Mouse (Mus musculus): ENCODE results near the gene Gatm. TPM values are rescaled to one million over a fixed set of nuclear protein-coding genes. Genes with fewer than 3 reads are reported as not detected.

Gene Gatm
- 10 to 100 TPM in 1 of 4 experiments, 1 to 10 TPM in 3; 5.3 to 10.8 (median 7.5) TPM for total RNA-seq (2022)

DNA sequence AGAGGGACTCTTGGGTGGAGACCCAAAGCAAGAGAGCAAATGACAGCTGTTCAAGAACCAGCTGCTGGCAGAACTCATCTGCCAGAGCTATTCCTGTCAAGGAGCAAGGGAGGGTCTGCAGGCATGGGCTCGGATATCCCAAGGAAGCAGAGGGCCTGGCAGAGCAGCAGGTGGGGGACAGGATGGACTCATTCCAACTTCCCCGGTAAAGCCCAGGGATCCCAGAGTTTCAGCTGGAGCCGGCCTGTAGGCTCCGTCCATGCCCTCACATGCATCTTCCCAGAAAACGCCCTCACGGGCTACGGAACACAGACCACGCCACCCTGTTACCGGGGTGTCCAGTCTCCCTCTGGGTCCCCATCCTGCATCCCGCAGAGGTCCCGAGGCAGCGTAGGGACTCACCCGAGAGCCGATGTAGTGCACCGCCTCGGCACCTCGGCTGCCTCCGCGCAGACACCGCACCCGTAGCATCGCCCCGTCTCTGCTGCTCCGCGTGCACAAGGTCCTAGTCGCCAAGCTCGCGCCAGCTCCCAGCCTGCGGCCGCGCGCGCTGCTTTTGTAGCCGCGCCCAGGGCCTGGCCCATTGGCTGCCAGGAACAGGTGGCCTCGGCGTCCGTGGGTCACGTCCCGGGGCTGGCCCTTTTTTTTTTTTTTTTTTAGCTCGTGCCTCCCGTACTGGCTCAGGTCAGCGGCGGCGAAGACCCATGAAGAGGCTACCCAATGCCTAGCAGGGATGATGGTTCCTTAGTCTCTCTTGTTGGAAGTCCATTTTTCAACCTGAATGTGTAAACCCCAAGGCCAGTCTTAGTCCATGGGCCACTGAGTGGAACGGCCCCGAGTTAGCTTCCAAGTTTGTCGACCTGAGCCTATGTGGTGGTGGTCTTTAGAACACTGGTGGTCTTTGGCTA, at the start of gene Gatm:
Gene Gatm, minus strand, starts transcription at position 558 of the 908 bp plus-strand sequence.
- DNase-seq: peak; percentile 31

DNA sequence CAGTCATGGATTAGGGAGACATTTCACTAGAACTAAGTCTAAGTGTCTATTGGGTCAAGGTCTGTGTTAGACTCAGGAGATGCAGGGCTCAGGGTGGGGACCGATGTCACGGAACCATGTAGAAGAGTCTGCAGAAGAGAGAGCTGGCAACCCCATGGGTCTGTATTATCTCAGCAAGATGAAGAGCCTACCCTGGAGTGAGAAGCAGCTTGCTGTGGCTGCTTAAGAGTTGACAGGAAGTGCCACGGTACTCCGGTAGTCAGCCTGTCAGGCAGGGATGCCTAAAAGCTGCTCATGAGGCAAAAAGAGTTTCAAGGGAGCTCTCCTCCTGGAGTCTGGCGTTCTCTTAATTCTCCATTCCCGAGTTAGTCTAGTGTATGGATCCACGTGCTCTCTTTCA, 48.7 kb upstream of the Gatm start:
- no peak for DNase-seq

DNA sequence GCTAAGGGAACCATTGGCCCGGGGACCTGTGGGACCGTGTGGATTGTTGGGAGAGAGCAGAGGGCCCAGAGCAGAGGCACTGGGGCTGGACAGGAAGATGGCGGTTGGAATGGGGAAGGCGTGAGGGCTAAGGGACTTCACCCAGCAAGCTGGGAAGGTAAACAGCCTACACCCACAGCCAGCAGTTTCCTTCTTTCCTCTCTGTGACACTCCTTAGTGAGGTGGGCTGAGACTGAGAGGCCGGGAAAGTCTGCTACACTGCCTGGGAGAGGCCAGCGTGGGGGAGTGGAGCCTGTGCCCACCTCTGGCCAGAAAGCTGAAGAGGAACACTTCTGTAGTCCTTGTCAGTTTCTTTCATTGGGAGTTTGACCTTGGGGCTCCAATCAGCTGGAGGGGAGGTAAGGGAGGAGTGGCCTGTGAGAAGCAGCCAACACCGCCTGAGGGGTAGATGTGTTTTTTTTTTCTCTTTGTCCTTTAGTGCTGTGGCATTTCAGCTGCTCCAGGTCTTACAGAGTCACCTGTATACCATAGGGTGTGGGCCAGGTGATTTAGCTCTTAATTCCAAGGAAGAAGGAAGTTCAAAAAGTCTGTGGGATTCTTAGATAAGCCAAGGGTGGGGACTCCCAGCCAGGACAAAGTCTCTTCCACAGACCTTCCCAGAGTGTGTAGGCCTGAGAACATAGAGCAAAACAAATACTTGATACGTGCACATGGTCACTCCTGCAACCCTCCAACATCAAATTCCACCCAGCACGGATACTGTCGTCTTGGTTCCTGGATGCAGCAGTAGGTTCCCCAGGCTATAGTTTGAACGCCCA, 46.8 kb upstream of the Gatm start:
- DNase-seq: no peak

DNA sequence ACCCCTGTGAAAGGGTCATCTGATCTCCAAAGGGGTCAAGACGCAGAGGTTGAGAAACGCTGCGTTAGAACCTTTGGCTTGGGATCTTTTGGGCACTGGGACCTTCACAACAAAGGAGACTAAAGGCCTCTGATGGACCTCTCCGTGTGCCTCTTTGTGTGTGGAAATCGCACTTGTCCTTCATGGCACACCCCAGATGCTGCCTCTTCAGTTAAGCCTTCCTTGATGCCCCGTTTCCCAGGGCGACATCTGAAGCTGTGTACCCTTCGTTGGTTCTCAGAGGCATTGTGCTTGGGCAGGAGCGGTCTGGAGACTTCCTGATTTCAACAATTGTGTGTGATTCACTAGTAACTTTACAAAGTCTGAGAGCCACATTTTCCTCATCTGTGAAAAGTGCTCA, 45.7 kb upstream of the Gatm start:
- no peak for DNase-seq

DNA sequence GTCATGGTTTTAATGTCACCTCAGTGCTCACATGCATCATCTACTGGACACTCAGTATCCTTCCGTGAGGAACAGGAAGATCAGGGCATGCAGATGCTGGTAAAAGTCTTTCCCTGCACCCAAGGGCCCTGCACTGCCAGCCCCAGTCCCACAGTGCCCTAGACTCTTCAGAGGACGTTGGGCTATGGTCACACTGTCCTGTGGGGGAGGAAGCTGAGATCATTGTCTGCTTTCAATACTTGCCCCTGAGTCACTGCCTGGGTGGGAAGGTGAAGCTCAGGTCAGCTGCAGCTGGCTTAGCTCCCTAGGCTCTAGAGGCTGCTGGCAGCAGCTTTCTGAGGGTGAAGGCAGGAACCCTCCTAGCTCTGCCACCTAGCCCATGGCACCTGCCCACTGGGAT, 44.9 kb upstream of the Gatm start:
- DNase-seq: no peak

DNA sequence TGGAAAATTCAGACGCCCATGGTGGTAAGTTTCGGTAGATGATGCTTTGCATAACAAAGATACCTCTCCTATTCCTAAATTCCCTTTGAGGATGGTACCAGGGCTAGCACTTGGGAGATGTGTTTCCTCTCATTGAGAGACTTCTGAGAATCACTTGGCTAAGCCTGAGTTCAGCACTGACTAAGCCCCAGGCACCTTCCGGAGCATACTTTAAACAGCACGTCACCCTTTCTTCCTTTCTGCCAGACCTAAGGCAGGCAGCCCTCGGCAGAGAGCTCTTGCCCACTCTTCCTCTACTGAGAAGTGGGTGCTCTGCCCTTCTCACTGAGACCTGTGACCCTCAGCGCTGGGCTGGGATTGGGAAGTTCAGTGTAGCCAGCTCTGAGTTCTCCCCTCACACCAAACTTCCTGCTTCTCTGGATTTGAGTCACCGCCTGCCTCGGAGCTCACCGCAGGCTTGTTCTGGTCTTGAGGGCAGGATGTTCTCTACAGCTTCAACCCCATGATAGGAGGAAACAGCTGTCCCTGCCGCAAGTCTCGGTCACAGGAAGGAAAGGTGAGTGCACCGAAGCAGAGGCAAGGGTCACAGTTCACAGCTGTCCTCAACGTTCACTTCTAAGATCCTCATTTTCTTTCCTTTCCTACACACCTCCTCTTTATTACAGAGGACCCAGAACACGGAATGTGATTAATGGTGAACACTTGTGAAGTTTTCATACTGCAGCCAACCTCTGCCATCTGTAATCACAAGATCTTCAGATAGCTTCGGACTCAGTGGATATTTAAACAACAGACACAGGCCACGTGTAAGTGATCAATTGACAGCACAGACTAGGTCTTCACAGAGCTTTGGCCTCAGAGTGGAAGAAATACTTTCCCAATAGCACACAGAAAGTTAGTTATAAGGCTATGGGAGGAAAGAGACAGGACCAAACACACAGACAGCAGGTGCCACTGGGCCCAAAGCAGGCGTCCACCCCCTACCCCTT, 41.3 kb upstream of the Gatm start:
- DNase-seq: no peak

DNA sequence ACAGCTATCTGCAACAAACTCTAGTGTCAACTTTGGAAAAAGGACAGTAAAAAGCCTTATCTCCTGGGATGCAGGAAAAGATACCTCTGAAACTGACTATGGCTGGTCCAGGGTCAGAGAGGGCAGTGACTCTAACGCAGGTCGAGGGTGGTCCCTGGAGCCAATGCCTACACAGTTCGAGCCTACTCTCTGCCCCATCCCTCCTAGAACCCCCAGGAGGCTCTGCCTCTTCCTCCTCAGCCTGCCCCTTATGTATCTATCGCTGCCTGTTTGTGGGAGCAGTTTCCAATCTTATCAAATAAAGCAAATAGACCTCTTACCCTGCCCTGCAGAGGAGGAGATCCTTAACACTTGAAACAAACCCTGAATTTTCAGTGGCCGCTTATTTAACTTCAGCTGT, 27.6 kb upstream of the Gatm start:
- no peak for DNase-seq

DNA sequence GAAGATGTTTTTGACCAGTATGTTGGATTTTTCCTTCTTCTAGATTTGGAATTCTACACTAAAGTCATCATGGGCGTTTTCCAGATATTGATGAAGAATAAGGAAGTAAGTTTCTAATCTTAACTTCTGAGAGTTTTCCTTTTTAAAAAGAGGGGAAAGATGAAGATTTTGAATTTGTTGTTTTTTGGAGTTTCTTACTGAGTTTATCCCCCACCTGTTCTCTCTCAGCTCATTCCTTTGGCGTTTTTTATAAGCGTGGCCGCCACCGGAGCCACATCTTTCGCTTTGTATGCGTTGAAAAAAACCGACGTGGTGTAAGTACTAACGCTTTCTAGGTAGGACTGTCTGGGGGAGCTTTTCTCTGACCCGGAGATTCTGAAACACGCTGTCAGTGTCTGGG, 26.9 kb upstream of the Gatm start:
- no peak for DNase-seq

DNA sequence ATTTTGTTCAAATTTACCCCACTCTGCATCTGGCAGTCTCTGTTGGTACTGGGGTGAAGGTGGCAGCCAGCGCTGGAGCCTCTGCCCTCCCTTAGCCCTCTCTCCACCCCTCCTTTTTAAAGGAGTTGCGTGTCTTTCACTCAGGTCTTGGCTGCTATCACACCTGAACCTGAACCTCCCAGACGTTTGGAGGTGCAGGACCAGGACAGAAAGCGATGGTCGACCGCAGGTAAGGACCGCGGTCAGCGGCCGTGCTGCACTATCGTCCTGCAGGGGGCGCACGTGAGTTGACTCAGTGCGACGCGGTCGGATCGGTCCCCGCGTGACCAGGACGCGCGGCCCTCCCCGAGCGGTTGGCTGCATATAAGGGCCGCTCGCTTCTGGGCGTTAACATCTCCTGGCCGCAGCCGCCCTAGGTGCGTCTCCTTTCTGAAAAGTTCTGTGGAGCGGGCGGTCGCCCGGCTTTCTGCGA, 26.5 kb upstream of the Gatm start:
- DNase-seq: peak; percentile 40

DNA sequence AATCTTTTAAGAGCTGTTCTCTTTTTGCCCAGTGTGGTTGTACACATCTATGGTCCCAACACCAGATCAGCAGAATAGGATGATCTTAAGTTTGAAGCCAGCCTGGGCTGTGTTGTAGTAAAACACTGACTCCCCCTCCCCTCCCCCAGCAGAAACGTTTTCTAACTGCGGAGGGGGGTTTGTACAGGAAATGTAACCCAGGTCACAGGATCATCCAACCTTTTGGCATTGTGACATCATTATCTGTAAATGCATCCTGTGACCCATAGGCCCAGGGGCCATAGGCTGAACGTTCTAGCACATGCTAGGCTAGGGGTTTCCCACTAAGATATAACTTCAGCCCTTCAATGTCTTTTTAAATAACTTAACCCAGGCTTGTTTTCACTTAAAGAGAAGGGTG, 25.6 kb upstream of the Gatm start, which contains the start of gene AA467197:
Gene AA467197, plus strand, starts transcription at position 301 of the 400 bp plus-strand sequence.
- DNase-seq: no peak

DNA sequence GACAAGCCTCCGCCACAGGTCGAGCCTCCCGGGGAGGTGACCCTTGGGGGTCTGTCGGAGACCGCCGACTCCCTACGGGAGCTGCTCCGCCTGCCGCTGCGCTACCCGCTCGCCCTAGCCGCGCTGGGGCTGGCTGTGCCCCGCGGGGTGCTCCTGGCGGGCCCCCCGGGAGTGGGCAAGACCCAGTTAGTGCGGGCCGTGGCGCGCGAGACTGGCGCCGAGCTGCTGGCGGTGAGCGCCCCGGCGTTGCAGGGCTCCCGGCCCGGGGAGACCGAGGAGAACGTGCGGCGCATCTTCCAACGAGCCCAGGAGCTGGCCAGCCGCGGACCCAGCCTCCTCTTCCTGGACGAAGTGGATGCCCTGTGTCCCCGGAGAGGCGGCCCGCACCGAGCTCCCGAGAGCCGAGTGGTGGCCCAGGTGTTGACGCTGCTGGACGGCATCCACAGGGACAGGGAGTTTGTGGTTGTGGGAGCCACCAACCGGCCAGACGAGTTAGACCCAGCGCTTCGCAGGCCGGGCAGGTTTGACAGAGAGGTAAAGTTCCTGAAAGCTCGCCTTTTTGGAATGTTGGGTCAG, 20.2 kb upstream of the Gatm start:
- peak; percentile 20 for DNase-seq

DNA sequence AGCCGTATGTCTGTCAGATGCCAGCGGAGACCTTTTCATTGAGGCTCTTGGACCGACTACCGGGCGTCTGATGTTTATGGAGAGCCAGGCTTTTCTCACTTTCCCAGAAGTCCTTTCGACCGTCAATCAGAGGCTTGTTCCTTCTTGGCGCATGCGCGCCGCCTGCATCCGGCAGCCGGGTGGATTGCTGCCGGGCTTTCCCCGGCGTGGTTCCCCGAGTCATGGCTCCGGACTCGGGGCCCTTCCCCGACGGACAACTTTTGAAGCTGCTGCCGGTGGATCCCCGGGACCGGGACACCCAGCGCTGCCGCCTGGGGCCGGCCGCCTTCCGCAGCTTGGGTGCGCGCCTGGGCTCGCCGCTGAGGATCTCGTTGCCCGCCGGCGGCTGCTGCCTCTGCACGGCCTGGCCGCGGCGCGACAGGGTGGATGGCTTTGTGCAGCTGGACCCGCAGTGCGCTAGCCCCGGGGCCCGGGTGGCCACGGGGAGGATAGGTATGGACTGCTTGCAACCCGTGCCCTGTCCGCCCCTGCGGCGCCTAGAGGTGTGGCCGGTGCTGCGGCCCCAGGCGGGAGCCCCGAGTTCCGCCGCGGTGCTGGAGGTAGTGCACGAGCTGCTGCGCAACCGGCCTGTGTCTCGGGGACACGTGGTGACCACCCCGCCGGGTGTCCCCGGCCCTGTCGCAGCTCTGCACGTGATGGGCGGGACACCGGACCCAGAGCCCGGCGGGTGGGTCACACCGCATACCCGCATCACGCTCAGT, 19.5 kb upstream of the Gatm start:
- DNase-seq: peak; percentile 82

DNA sequence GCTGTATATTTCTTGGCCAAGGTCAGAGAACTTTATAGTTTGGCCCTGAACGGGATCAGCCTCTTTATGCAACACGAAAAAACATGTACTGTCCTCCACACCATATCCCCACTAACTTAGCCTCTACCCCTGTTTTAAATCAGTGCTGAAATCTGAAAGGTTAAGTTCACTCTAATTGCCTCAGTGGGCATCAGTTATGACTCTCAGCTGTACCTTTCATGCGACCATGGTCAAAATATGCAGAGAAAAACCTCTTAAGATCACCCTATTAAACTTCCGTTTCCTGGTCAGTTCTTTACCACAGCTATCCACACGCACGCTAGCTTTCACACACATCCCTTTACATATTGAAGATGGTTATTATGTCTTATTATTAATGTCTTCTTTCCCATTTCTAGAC, 18.8 kb upstream of the Gatm start:
- DNase-seq: no peak

DNA sequence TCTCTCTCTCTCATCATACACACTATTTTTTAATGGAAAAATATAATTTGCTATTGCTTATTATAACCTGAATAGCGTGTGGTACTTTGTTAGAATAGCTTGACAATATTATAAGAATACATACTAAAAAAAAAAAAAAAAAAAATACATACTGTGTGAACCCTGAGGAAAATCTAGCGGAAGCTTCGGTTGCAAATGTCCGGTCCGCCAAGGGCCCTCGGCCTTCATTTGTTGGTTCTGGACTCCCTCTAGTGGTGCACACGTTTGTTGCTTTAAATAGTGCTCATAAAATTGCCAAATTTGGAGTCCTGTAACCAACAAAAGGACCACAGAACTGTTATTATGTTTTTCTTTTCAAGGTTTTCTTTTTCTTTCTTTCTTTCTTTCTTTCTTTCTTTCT, 17.9 kb upstream of the Gatm start:
- DNase-seq: peak; percentile 55

DNA sequence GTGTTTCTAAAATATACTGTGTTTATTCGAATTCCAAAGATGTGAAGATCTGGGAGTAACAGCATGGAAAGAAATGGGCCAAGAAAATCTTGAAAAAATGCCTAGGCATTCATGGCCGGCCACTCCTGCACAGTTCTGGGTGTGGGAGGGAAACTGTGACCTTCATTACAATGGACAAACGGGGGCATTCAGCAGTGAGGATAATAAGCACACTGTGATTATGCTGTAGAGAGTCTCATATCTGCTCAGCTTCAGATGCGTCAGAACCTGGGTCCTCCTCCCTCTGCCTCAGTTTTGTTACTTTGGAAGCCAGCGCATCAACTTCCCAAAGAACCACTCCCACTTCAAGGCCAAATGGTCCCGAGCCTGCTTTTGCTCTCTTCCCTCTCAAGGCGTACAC, 14.8 kb upstream of the Gatm start:
- DNase-seq: no peak

DNA sequence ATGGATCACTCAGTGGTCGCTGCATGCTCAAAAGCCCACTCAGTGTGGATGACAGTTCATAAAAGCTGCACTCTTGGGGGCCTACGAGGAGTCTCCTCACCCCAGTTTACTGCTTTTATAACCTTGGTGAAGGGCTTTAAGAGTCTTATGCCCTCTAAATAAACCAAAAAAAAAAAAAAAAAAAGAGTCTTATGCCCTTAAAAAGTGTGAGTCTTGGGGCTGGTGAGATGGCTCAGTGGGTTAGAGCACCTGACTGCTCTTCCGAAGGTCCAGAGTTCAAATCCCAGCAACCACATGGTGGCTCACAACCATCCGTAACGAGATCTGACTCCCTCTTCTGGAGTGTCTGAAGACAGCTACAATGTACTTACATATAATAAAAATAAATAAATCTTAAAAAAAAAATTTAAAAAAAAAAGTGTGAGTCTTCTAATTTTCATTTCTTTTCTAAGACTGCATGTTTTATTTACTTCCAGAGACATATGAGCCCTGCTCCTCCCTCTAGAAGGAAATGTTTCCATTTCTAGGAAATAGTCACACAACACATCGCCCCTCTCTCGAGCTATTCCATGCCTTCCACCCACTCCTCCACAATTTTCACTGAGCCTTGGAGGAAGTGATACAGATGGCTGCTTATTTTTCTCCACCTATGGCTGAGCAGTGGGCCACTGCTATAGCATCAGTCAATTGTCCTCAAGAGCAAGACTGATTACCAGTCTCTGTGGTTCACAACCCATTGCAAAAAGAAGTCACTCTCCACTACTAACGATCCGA, 10.4 kb upstream of the Gatm start:
- no peak for DNase-seq

DNA sequence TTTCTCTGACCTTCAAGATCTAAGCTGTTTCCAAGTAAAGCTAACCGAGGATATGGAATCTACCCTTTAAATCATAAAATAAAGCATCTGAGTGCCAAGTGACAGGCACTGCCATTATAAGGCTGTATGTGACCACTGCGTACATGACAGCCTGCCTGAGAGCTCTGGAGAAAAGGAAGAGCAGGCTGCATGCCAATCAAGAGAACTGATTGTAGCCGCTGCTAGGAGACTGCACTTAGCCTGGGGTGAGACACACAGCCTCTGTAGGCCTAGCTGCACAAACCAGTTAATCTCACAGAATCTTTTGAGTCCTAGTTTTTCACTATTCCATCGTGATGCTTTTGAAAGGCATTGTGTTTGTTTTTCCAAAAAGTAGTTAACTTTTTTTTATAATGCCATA, 7.6 kb upstream of the Gatm start:
- DNase-seq: no peak

DNA sequence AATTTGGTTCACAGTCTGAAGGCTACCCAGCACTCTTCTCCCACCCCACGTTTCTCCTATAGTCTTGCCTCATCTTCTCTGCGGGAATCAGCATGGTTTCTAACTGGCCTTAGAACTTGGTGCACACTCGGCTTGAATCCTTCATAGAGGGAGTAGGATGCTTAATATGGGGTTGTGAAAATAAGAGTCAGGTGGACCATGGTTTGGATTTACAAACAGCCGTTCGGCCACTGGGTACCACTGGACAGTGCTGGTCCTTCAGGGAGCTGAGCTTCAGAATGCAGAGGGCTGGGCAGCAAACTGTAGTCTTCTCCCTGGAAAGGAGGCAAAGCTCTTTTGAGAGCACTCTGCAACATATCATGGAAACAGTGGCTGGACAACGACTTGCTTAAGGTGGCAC, 6.7 kb upstream of the Gatm start:
- no peak for DNase-seq

DNA sequence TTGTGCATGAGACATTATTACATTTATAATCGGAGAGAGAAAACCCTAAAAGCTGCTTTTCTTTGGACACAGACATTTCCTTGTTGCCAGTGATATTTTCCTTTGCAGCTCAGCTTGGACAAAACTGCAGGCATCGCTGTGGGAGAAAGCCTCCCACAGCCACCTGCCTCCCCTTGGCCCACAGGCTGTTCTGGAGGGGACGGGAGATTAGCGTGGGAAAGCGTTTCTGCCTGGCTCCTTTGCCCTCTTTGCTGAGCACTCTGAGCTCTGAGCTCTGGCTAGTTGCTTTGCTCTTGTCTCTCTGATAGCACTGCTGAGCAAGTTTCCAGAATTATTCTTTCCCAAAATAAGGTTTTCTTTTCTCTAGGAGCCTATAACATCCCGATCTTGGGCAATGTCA, 5.1 kb upstream of the Gatm start:
- DNase-seq: no peak

DNA sequence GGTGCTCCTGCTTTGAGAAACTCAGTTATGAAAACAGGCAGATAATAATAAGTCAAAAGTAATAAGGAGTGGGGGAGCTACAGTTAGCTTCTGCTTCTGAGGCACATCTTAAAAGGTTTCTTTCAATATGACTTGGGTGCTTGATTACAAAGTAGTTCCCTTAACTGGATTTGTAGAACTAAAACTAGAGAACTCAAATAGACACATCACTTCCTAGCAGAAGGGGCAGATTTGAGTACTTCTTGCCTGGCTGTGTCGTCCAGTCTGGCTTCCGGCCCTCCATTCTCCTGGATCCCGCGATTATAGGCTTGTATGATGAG, 511 bp upstream of the Gatm start:
- DNase-seq: no peak
